Mouse (Mus musculus): ENCODE measurements at regions not wholly inside any gene's neighbourhood (a gene's known extent, or its start where the extent isn't known, plus 50 kb on each side); places are given as distances from the start of the nearest gene placed in this dataset.

DNA sequence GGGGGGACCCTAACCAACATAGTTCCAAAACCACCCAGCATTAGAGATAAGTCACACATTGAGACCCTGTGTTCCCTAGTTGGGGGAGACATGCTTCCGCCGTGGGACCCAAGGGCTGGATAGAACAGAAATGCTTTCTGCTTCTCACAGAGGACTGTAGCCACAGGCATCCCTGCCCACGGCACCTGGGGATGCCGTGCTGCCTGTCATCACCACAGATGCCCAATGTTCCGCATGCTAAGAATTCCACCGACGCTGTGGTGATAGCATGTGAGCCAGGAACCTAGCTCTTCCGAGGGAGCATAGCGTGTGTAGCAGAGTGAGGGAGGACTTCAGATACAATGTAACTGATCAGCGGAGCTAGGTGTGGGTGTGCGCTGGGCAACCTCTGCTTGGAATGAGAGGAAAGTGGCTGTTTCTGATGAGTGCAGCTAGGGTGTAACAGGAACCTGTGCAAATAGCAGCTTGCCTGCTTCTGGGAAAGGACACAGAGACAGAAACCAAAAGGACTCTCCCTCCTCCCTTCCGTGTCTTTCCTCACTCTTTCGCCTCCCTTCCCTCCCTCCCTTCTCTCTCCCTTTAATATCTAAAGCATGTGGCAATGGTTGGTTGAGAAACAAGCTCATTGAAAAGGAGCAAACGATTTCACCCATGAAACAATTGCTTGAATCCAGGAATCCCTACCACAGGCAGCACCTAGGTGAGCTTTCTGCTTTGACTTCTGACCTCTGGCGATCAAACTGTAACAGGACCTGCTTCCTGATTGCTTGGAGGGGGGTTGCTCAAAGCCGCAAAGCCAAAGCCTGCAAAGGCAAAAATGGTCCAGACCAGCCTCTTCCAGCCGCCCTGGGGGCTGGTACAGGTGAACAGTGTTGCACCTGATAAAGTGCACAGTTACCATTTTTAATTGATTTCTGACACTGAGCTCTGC is 102.3 kb downstream of the Gm26897 start:
- H3K4me2 ChIP-seq = no peak overlapping the region
- WGBS (ENCODE audit: insufficient replicate concordance) = 37% methylated on average over 17 of the region's 17 CpGs
- H3K4me3 ChIP-seq (replicated peaks) = no peak overlapping the region
- H3K27me3 ChIP-seq = no peaks in the 10 kb centered on the region
- no peak overlapping the region for H3K9ac ChIP-seq
- ATAC-seq (ENCODE audit: insufficient read depth) = no peak
- no peaks in the 10 kb centered on the region for H3K9me3 ChIP-seq (replicated peaks)
- H3K27ac ChIP-seq (replicated peaks) = no peak overlapping the region
- H3K36me3 ChIP-seq (replicated peaks) = no peaks in the 10 kb centered on the region
- no peaks in the 10 kb centered on the region for H3K4me1 ChIP-seq (replicated peaks)

- 26% methylated on average over 14 of the region's 14 CpGs for WGBS (ENCODE audit: insufficient replicate concordance)
Observed at GRCm38 (mm10) chr5:111836668-111837234, 103.0 kb downstream of the Gm26897 start.

DNA sequence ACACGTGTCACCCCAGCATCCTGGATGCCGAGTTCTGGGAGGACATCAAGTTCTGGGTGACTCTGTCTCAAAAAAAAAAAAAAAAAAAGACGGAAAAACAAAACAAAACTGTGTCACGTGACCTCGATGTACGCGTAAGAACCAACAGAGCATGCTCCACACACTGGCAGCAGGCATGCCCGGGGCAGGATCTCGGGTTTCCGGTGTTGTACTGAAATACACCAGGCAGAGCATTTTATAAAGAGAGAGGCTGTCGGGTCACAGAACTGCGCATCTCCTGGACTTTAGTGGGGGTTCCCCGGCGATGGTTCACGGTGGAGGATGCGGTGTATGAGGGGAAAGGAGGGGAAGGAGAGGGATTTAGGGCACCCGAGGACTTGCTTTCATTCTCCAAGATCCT is 108.7 kb downstream of the Gm26897 start:
- no peaks in the 10 kb centered on the region for H3K4me1 ChIP-seq (replicated peaks)
- no peak overlapping the region for H3K27ac ChIP-seq (replicated peaks)
- no peak for ATAC-seq (ENCODE audit: insufficient read depth)
- H3K4me3 ChIP-seq (replicated peaks) = no peak overlapping the region
- H3K27me3 ChIP-seq = no peaks in the 10 kb centered on the region
- no peaks in the 10 kb centered on the region for H3K9me3 ChIP-seq (replicated peaks)
- no peak overlapping the region for H3K9ac ChIP-seq
- WGBS (ENCODE audit: insufficient replicate concordance) = 51% methylated on average over 17 of the region's 17 CpGs
- H3K4me2 ChIP-seq = no peak overlapping the region
- H3K36me3 ChIP-seq (replicated peaks) = no peaks in the 10 kb centered on the region

More at GRCm38 (mm10) chr5:111836668-111837234, 103.0 kb downstream of the Gm26897 start:
- Histone ChIP-seq H3K36me3 (replicated peaks) (no peaks in the 10 kb centered on the region), H3K9me3 (replicated peaks) (no peaks in the 10 kb centered on the region), H3K4me1 (replicated peaks) (no peaks in the 10 kb centered on the region), H3K4me2 (no peak overlapping the region), H3K9ac (no peak overlapping the region), H3K27ac (replicated peaks) (no peak overlapping the region), H3K27me3 (no peaks in the 10 kb centered on the region), H3K4me3 (replicated peaks) (no peak overlapping the region)
- ATAC-seq (ENCODE audit: insufficient read depth) = no peak

- no peaks in the 10 kb centered on the region for H3K4me1 ChIP-seq (replicated peaks)
- no peak for ATAC-seq (ENCODE audit: insufficient read depth)
- no peak overlapping the region for H3K4me2 ChIP-seq
- no peaks in the 10 kb centered on the region for H3K36me3 ChIP-seq (replicated peaks)
- no peaks in the 10 kb centered on the region for H3K27me3 ChIP-seq
- H3K27ac ChIP-seq (replicated peaks) = no peak overlapping the region
- no peak overlapping the region for H3K4me3 ChIP-seq (replicated peaks)
- 41% methylated on average over 17 of the region's 17 CpGs for WGBS (ENCODE audit: insufficient replicate concordance)
- no peak overlapping the region for H3K9ac ChIP-seq
- H3K9me3 ChIP-seq (replicated peaks) = no peaks in the 10 kb centered on the region
Observed at GRCm38 (mm10) chr5:111843622-111844239, 110.0 kb downstream of the Gm26897 start.

GRCm38 (mm10) chr5:111844528-111844927 is 110.8 kb downstream of the Gm26897 start:
- H3K4me2 ChIP-seq = no peak overlapping the region
- H3K9ac ChIP-seq = no peak overlapping the region
- H3K27ac ChIP-seq (replicated peaks) = no peak overlapping the region
- H3K36me3 ChIP-seq (replicated peaks) = no peaks in the 10 kb centered on the region
- H3K4me1 ChIP-seq (replicated peaks) = no peaks in the 10 kb centered on the region
- H3K9me3 ChIP-seq (replicated peaks) = no peaks in the 10 kb centered on the region
- no peaks in the 10 kb centered on the region for H3K27me3 ChIP-seq
- WGBS (ENCODE audit: insufficient replicate concordance) = 25% methylated on average over 3 of the region's 3 CpGs
- ATAC-seq (ENCODE audit: insufficient read depth) = no peak
- H3K4me3 ChIP-seq (replicated peaks) = no peak overlapping the region

- no peak overlapping the region for H3K27ac ChIP-seq (replicated peaks)
- H3K27me3 ChIP-seq = no peaks in the 10 kb centered on the region
- H3K4me1 ChIP-seq (replicated peaks) = no peaks in the 10 kb centered on the region
- H3K4me3 ChIP-seq (replicated peaks) = no peak overlapping the region
- H3K9ac ChIP-seq = no peak overlapping the region
- H3K36me3 ChIP-seq (replicated peaks) = no peaks in the 10 kb centered on the region
- WGBS (ENCODE audit: insufficient replicate concordance) = 71% methylated on average over 8 of the region's 10 CpGs
- no peak for ATAC-seq (ENCODE audit: insufficient read depth)
- H3K4me2 ChIP-seq = no peak overlapping the region
- H3K9me3 ChIP-seq (replicated peaks) = no peaks in the 10 kb centered on the region
Observed at GRCm38 (mm10) chr5:111848917-111849316, 115.2 kb downstream of the Gm26897 start.

- H3K9ac ChIP-seq = no peak overlapping the region
- no peak overlapping the region for H3K4me2 ChIP-seq
- no peak for ATAC-seq (ENCODE audit: insufficient read depth)
- H3K9me3 ChIP-seq (replicated peaks) = no peaks in the 10 kb centered on the region
- no peak overlapping the region for H3K4me3 ChIP-seq (replicated peaks)
- H3K27me3 ChIP-seq = no peaks in the 10 kb centered on the region
- no peak overlapping the region for H3K27ac ChIP-seq (replicated peaks)
- H3K4me1 ChIP-seq (replicated peaks) = no peaks in the 10 kb centered on the region
- 58% methylated on average over 6 of the region's 6 CpGs for WGBS (ENCODE audit: insufficient replicate concordance)
- no peaks in the 10 kb centered on the region for H3K36me3 ChIP-seq (replicated peaks)
Observed at GRCm38 (mm10) chr5:111852682-111853081, 119.0 kb downstream of the Gm26897 start.

DNA sequence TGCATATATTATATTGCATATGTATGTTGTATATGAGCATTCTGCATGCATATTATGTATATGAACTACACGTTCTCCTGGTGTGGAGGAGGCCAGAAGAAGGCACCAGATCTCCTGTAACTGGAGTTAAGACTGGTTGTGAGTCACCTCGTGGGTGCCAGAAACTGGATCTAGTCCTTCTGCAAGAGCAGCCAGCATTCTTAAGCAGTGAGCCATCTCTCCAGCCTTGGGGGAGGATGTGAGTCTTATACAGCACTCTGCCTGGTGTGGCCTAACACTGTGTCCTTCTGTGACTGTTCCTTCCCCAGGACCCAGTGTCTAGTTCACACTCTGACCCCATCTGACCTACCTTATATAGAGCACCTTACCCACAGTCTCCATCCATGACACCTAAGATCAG is 121.6 kb downstream of the Gm26897 start:
- Histone ChIP-seq H3K9me3 (replicated peaks) (no peaks in the 10 kb centered on the region), H3K36me3 (replicated peaks) (no peaks in the 10 kb centered on the region), H3K27ac (replicated peaks) (no peak overlapping the region), H3K27me3 (no peaks in the 10 kb centered on the region), H3K4me3 (replicated peaks) (no peak overlapping the region), H3K4me1 (replicated peaks) (no peaks in the 10 kb centered on the region), H3K4me2 (no peak overlapping the region), H3K9ac (no peak overlapping the region)
- 42% methylated on average over 2 of the region's 2 CpGs for WGBS (ENCODE audit: insufficient replicate concordance)
- ATAC-seq (ENCODE audit: insufficient read depth) = no peak

- no peak overlapping the region for H3K9ac ChIP-seq
- H3K27ac ChIP-seq (replicated peaks) = no peak overlapping the region
- H3K4me1 ChIP-seq (replicated peaks) = no peaks in the 10 kb centered on the region
- H3K27me3 ChIP-seq = no peaks in the 10 kb centered on the region
- no peaks in the 10 kb centered on the region for H3K36me3 ChIP-seq (replicated peaks)
- no peak overlapping the region for H3K4me2 ChIP-seq
- H3K4me3 ChIP-seq (replicated peaks) = no peak overlapping the region
- WGBS (ENCODE audit: insufficient replicate concordance) = 82% methylated on average over 7 of the region's 7 CpGs
- ATAC-seq (ENCODE audit: insufficient read depth) = no peak
- no peaks in the 10 kb centered on the region for H3K9me3 ChIP-seq (replicated peaks)
Observed at GRCm38 (mm10) chr5:111857200-111857599, 123.5 kb downstream of the Gm26897 start.

- Histone ChIP-seq H3K4me1 (replicated peaks) (no peaks in the 10 kb centered on the region), H3K36me3 (replicated peaks) (no peaks in the 10 kb centered on the region), H3K4me2 (no peak overlapping the region), H3K27me3 (no peaks in the 10 kb centered on the region), H3K9ac (no peak overlapping the region), H3K27ac (replicated peaks) (no peak overlapping the region), H3K9me3 (replicated peaks) (no peaks in the 10 kb centered on the region), H3K4me3 (replicated peaks) (no peak overlapping the region)
- 38% methylated on average over 1 of the region's 1 CpGs for WGBS (ENCODE audit: insufficient replicate concordance)
- ATAC-seq (ENCODE audit: insufficient read depth) = no peak
Observed at GRCm38 (mm10) chr5:111860436-111860835, 126.7 kb downstream of the Gm26897 start.

GRCm38 (mm10) chr5:111862331-111862730 is 128.6 kb downstream of the Gm26897 start:
- H3K36me3 ChIP-seq (replicated peaks) = no peaks in the 10 kb centered on the region

More at GRCm38 (mm10) chr5:111862331-111862730, 128.6 kb downstream of the Gm26897 start:
- Histone ChIP-seq H3K27ac (replicated peaks) (no peak overlapping the region), H3K4me1 (replicated peaks) (no peaks in the 10 kb centered on the region), H3K4me3 (replicated peaks) (no peak overlapping the region), H3K9me3 (replicated peaks) (no peaks in the 10 kb centered on the region), H3K9ac (no peak overlapping the region), H3K4me2 (no peak overlapping the region), H3K27me3 (no peaks in the 10 kb centered on the region)
- ATAC-seq (ENCODE audit: insufficient read depth) = no peak
- 81% methylated on average over 4 of the region's 4 CpGs for WGBS (ENCODE audit: insufficient replicate concordance)
